Mouse (Mus musculus): ENCODE data around the gene Pank2. TPM values are rescaled to one million over a fixed set of nuclear protein-coding genes. Genes with fewer than 3 reads are reported as not detected.

Gene Pank2
- 58.1 TPM for polyA plus RNA-seq (2014; fragmentation: Illumina TruSeq; extraction: RNeasy Lipid Tissue Mini Kit (QIAGEN cat#74804); ENCODE audit: low replicate concordance)

GRCm38 (mm10) chr2:131262213-131262672, at the start of gene Pank2:
Gene Pank2 (plus strand): TSS chr2:131262495.

GRCm38 (mm10) chr2:131233307-131234126, 28.8 kb upstream of the Pank2 start, which contains the start of gene Mavs:
Gene Mavs (plus strand): TSS chr2:131234063.

Other genes starting within 250 kb of the Pank2 start
- not detected for gene Gfra4, start 219.4 kb upstream of the Pank2 start, polyA plus RNA-seq (2014; fragmentation: Illumina TruSeq; extraction: RNeasy Lipid Tissue Mini Kit (QIAGEN cat#74804); ENCODE audit: low replicate concordance)
- gene Adam33, start 198.7 kb upstream of the Pank2 start, polyA plus RNA-seq (2014; fragmentation: Illumina TruSeq; extraction: RNeasy Lipid Tissue Mini Kit (QIAGEN cat#74804); ENCODE audit: low replicate concordance), result 0.41 TPM
- 0.30 TPM for gene Siglec1, start 175.7 kb upstream of the Pank2 start, polyA plus RNA-seq (2014; fragmentation: Illumina TruSeq; extraction: RNeasy Lipid Tissue Mini Kit (QIAGEN cat#74804); ENCODE audit: low replicate concordance)
- gene Hspa12b, start 135.2 kb upstream of the Pank2 start, polyA plus RNA-seq (2014; fragmentation: Illumina TruSeq; extraction: RNeasy Lipid Tissue Mini Kit (QIAGEN cat#74804); ENCODE audit: low replicate concordance), result 0.30 TPM
- not detected for gene Gm11037, start 129.0 kb upstream of the Pank2 start, polyA plus RNA-seq (2014; fragmentation: Illumina TruSeq; extraction: RNeasy Lipid Tissue Mini Kit (QIAGEN cat#74804); ENCODE audit: low replicate concordance)
- 0.93 TPM for gene 1700037H04Rik, start 102.4 kb upstream of the Pank2 start, polyA plus RNA-seq (2014; fragmentation: Illumina TruSeq; extraction: RNeasy Lipid Tissue Mini Kit (QIAGEN cat#74804); ENCODE audit: low replicate concordance)
- gene Cenpb, start 82.4 kb upstream of the Pank2 start, polyA plus RNA-seq (2014; fragmentation: Illumina TruSeq; extraction: RNeasy Lipid Tissue Mini Kit (QIAGEN cat#74804); ENCODE audit: low replicate concordance), result 6.3 TPM
- gene Cdc25b, start 75.5 kb upstream of the Pank2 start, polyA plus RNA-seq (2014; fragmentation: Illumina TruSeq; extraction: RNeasy Lipid Tissue Mini Kit (QIAGEN cat#74804); ENCODE audit: low replicate concordance), result 3.2 TPM
- 1.1 TPM for gene Spef1, start 75.2 kb upstream of the Pank2 start, polyA plus RNA-seq (2014; fragmentation: Illumina TruSeq; extraction: RNeasy Lipid Tissue Mini Kit (QIAGEN cat#74804); ENCODE audit: low replicate concordance)
- 4.5 TPM for gene Ap5s1, start 55.4 kb upstream of the Pank2 start, polyA plus RNA-seq (2014; fragmentation: Illumina TruSeq; extraction: RNeasy Lipid Tissue Mini Kit (QIAGEN cat#74804); ENCODE audit: low replicate concordance)
- 7.1 TPM for gene Mavs, start 28.4 kb upstream of the Pank2 start, polyA plus RNA-seq (2014; fragmentation: Illumina TruSeq; extraction: RNeasy Lipid Tissue Mini Kit (QIAGEN cat#74804); ENCODE audit: low replicate concordance)
- 6.3 TPM for gene Rnf24, start 90.4 kb downstream of the Pank2 start, polyA plus RNA-seq (2014; fragmentation: Illumina TruSeq; extraction: RNeasy Lipid Tissue Mini Kit (QIAGEN cat#74804); ENCODE audit: low replicate concordance)
- 0.30 TPM for gene Smox, start 229.0 kb downstream of the Pank2 start, polyA plus RNA-seq (2014; fragmentation: Illumina TruSeq; extraction: RNeasy Lipid Tissue Mini Kit (QIAGEN cat#74804); ENCODE audit: low replicate concordance)